Mouse (Mus musculus) kidney, adult 2 months (tissue): ENCODE measurements around the gene Card10. TPM values are rescaled to one million over a fixed set of nuclear protein-coding genes. Genes with fewer than 3 reads are reported as not detected.

Experiments used
- DNase-seq: peaks from one replicate; pipeline ENCODE4 v3.0.0; 2021
- H3K27ac ChIP-seq: fragments of 200-500 bp; 2 replicates; pipeline ENCODE4 v1.5.1; 2012; ENCODE audit warnings: low read depth, low read length, control low read depth, inconsistent platforms; ENCODE audit not compliant: insufficient read depth
- H3K27me3 ChIP-seq: fragments of 200-500 bp; replicated peaks from 2 replicates; pipeline ENCODE4 v1.6.1; 2012; ENCODE audit warnings: mild to moderate bottlenecking, moderate library complexity, low read length, inconsistent platforms; ENCODE audit not compliant: control insufficient read depth, insufficient read depth
- H3K36me3 ChIP-seq: fragments of 200-500 bp; 2 replicates; pipeline ENCODE4 v1.6.1; 2012; ENCODE audit warnings: mild to moderate bottlenecking, moderate library complexity, low read length, inconsistent platforms; ENCODE audit not compliant: control insufficient read depth, insufficient read depth
- H3K4me1 ChIP-seq: fragments of 200-500 bp; 2 replicates; pipeline ENCODE4 v1.6.1; 2011; ENCODE audit warnings: low read length; ENCODE audit not compliant: control insufficient read depth, insufficient read depth
- H3K4me3 ChIP-seq: fragments of 200-500 bp; 2 replicates; pipeline ENCODE4 v1.5.1; 2011; ENCODE audit warnings: mild to moderate bottlenecking, low read depth, low read length, control low read depth; ENCODE audit not compliant: insufficient read depth
- CTCF ChIP-seq: fragments of 200-500 bp; conservative IDR thresholded peaks from 2 replicates; pipeline ENCODE4 v1.5.1; 2011; ENCODE audit warnings: low read depth, mild to moderate bottlenecking, control low read depth, low read length, moderate library complexity, mixed read lengths; ENCODE audit not compliant: insufficient read depth, insufficient read length
- POLR2A ChIP-seq: fragments of 200-500 bp; IDR thresholded peaks from one replicate; pipeline ENCODE4 v1.6.1; 2011; ENCODE audit warnings: low read depth, low read length, control low read depth
- WGBS: fragments of 180-500 bp; shearing (Covaris S2); methylation state at CpG from one replicate; pipeline ENCODE4 v1.1.7; 2018; 5-methylcytosine and 5-hydroxymethylcytosine counted together
- polyA plus RNA-seq: library from polyadenylated mRNA; depleted of rRNA; stranded (reverse); fragments of >200 nt; gene quantifications from 2 replicates; pipeline ENCODE4 v1.2.3, GENCODE M21; 2012

Gene Card10
- polyA plus RNA-seq, 1 experiment: 80.4 TPM

DNA sequence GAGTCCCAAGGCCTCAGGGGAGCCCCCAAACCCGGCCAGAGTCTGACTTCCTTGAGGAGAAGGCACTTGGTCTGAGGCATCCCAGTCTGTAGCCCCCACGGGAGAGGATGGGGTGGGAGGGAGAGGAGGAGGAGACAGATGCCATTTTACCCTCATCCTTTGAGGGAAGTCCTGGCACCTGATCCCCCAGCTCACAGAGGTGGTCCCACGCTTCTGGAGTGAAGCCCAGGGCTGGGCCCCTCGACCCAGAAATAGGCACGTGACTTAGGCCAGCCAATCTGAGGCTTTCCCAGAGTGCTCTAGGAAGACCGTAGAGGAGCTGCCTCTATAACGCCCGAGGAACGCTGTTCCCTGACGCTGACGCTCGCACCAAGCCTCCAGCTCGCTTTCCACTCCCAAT is 41.7 kb downstream of the Card10 start:
- Histone ChIP-seq H3K4me1 (peaks cover 5% of the 10 kb centered on the region; the same call in 1 of the 2 replicates), H3K27ac (no peak overlapping the region), H3K4me3 (no peak overlapping the region), H3K27me3 (no peaks in the 10 kb centered on the region), H3K36me3 (no peaks in the 10 kb centered on the region)
- 82% methylated on average over 13 of the region's 13 CpGs for WGBS
- TF ChIP-seq POLR2A: no peak
- no peak for TF ChIP-seq CTCF
- DNase-seq: no peak

DNA sequence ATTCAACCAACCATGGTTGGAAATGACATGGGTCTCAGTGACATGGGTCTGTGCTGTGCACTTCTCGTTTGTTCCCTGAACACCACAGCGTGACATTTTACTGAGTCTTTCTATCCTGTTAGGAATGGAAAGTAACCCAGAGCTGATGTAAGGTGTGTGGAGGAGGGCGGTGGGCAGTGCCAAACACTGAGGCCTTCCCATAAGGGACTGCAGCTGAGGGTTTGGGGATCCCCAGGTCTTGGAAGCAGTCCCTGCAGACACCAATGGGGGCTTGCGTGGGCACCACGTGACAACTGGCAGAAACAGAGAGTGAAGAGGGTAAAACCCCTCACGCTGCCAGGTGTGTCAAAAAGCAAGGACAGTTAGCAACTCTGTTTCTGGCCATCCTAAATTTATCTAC is 44.7 kb downstream of the Card10 start:
- 92% methylated on average over 6 of the region's 6 CpGs for WGBS
- DNase-seq: no peak
- Histone ChIP-seq H3K27ac (no peak overlapping the region), H3K36me3 (no peaks in the 10 kb centered on the region), H3K27me3 (no peaks in the 10 kb centered on the region), H3K4me1 (peaks cover 6% of the 10 kb centered on the region; the same call in 1 of the 2 replicates), H3K4me3 (no peak overlapping the region)
- no peak for TF ChIP-seq POLR2A
- no peak for TF ChIP-seq CTCF

DNA sequence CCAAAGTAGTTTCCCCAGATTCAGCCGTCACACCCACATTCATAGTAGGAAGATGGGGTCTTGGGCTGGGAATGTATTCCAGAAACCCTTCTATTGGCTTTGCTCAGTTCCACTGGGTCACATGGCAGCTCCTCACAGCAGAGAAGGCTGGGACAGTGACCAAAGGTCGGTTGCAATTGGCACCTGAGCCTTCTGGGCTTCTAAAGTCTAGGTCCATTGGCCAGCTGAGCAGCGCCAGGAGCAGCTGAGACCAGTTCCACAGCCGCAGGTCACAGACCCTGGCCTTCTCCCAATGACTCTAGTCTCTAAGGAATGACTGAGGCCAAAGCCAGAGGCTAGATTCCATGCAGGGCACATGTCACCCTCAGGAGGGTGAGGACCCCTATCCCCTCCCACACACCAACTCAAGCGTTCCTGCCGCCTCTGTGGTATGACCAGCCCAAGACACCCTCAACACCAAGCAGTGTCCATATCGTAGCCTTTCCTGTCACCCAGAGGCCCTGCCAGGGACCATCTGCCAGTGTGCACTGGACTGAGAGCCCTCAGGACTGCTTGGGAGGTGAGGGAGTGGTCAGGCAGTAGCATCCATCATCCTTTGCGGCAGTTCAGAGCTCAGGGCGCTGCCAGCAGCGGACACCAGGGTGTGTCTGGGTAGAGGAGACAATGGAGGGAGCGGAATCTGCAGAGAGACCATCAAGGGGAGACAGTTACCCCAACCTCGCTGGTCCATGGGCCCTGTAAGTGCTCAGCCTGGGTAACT is 46.7 kb downstream of the Card10 start:
- no peak overlapping the region for H3K4me3 ChIP-seq
- H3K4me1 ChIP-seq: peaks cover 6% of the 10 kb centered on the region; the same call in 1 of the 2 replicates
- H3K36me3 ChIP-seq: no peaks in the 10 kb centered on the region
- peak; percentile 91 for DNase-seq
- peak overlapping the region; percentile 33; the same call in 1 of the 2 replicates for H3K27ac ChIP-seq
- TF ChIP-seq CTCF: no peak
- TF ChIP-seq POLR2A: no peak
- 47% methylated on average over 12 of the region's 12 CpGs for WGBS
- no peaks in the 10 kb centered on the region for H3K27me3 ChIP-seq

DNA sequence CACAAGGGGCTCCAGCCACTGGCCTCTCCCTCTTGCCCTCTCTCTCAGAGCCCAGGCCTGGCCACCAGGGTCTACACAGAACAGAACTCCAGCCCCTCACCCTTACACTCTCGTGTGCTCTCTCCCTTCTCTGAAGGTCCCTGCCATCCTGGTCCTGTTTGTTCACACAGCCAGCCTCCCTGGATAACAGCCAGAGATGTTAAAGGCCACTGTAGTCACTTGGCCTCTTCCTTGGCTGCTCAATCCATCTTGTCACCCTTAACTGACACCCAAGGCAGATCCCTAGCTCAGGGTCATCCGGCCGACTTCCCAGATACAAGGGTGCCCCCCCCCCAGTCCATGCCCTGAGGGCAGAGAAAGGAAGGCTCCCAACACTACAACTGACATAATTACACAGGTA is 47.6 kb downstream of the Card10 start:
- peak; percentile 67 for DNase-seq
- H3K27ac ChIP-seq: no peak overlapping the region
- TF ChIP-seq CTCF (no peak), POLR2A (no peak)

DNA sequence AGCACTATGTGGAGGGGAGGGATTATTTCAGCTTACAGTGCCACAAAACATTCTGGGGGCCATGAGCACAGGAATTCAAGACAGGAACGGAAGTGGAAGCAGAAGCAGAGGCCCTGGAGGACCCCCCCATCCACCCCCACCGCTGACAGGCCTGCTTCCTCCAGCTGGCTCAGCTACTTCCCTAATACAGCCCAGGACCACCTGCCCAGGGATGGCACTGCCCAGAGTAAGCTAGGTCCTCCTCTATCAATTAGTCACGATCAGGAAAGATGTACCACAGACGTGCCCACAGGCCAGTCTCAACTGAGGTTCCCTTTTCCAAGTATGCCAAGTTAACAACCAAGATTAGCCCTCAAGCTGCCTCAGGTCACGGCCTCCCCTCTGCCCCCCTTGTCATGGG is 48.7 kb downstream of the Card10 start:
- TF ChIP-seq POLR2A: no peak
- TF ChIP-seq CTCF: no peak
- WGBS: 80% methylated on average over 5 of the region's 5 CpGs
- Histone ChIP-seq H3K4me3 (no peak overlapping the region), H3K27me3 (no peaks in the 10 kb centered on the region), H3K4me1 (peaks cover 6% of the 10 kb centered on the region; the same call in 1 of the 2 replicates), H3K36me3 (no peaks in the 10 kb centered on the region), H3K27ac (no peak overlapping the region)
- DNase-seq: no peak

More for the DNA sequence above, 47.6 kb downstream of the Card10 start:
- Histone ChIP-seq H3K36me3 (no peaks in the 10 kb centered on the region), H3K4me1 (peaks cover 6% of the 10 kb centered on the region; the same call in 1 of the 2 replicates), H3K4me3 (no peak overlapping the region), H3K27me3 (no peaks in the 10 kb centered on the region)
- 40% methylated on average over 3 of the region's 3 CpGs for WGBS

DNA sequence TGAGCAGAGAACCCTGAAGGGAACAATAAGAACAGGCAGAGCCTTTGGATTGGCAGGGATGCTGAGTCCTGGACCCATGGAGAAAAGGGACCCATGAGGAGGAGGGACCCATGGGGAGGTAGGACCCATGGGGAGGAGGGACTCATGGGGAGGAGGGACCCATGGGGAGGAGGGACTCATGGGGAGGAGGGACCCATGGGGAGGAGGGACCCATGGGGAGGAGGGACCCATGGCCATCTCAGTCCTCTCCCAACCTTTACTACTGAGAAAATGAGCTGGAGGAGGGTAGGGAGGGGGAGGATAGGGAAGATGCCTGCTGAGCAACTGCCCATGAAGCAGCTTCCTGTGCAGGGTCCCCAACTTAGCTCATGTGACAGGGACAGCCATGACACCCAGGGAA is 49.9 kb downstream of the Card10 start:
- Histone ChIP-seq H3K4me3 (no peak overlapping the region), H3K27me3 (no peaks in the 10 kb centered on the region), H3K27ac (no peak overlapping the region), H3K4me1 (peaks cover 6% of the 10 kb centered on the region; the same call in 1 of the 2 replicates), H3K36me3 (no peaks in the 10 kb centered on the region)
- no peak for DNase-seq
- TF ChIP-seq POLR2A (no peak), CTCF (no peak)

DNA sequence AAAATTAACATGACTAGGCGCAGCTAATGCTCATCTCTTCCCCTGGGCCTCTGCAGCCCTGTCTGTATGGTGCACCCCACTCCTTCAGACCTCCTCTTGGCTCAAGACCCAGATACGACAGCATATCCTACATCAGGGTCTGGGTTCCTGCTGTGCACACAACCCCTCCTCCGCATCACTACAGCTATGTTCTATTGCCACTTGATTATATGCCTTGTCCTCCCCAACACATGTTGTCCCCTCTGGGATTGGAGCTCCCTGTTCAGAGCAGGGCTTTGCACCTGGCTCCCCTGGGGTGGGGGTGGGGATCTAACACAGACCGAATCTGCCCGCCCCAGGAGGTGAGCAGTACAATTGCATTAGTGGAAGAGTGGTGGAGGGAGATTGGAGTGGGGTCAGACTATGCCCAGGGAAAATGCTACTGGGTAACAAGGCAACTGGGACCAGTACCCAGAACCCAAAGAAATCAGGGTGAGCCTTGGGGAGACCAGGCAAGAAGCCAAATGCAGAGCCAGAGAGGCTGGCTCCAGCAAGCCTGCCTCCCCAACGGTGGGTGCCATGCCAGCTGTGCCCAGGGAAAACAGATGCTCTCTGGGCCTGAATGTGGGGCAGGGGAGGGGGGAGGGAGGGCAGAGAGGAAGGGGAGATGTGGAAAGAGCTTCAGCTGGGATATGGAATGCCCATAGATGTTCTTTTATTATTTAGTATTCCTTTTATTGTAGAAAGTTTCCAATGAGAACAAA is 52.1 kb downstream of the Card10 start:
- TF ChIP-seq POLR2A: no peak
- TF ChIP-seq CTCF: no peak
- DNase-seq: no peak
- no peaks in the 10 kb centered on the region for H3K27me3 ChIP-seq
- H3K4me1 ChIP-seq: no peaks in the 10 kb centered on the region; the same call in 1 of the 2 replicates
- no peak overlapping the region for H3K4me3 ChIP-seq
- 64% methylated on average over 6 of the region's 6 CpGs for WGBS
- H3K27ac ChIP-seq: no peak overlapping the region
- H3K36me3 ChIP-seq: no peaks in the 10 kb centered on the region
